Mouse (Mus musculus) CD8-positive naive resting alpha-beta T cell, adult 2 months (primary cell): ENCODE measurements at regions not wholly inside any gene's neighbourhood (a gene's known extent, or its start where the extent isn't known, plus 50 kb on each side); places are given as distances from the start of the nearest gene placed in this dataset.

ENCODE experiments used
- DNase-seq, 2 experiments: peaks; one replicate each; pipeline ENCODE4 v3.0.0; 2022; ENCODE audit warnings: low read depth in 2 of 2, low spot score in 2 of 2

- DNase-seq, result peak in 1 of 2 experiments; percentile 29
Observed at GRCm38 (mm10) chr13:52083601-52084455, 237.3 kb downstream of the Gadd45g start.

DNA sequence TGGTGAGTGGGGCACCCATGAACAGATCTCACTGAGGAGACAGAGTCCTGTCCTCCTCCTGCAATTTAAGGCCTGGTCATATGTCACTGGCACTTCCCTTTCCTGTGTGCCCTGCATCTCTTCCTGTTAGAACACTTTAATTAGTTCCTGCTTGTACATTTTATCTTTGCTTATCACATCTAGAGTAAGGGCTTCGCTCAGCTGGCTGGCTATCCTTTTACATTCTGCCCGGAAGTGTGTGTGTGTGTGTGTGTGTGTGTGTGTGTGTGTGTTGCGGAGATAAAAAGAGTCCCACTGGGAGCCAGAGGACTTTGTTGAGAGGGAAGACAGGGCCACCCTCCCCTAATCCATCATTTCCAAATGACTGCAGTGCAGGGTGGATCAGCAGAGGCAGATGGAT is 238.6 kb downstream of the Gadd45g start:
- no peak for DNase-seq

GRCm38 (mm10) chr13:52088319-52088718 is 241.8 kb downstream of the Gadd45g start:
- DNase-seq, result no peak

DNA sequence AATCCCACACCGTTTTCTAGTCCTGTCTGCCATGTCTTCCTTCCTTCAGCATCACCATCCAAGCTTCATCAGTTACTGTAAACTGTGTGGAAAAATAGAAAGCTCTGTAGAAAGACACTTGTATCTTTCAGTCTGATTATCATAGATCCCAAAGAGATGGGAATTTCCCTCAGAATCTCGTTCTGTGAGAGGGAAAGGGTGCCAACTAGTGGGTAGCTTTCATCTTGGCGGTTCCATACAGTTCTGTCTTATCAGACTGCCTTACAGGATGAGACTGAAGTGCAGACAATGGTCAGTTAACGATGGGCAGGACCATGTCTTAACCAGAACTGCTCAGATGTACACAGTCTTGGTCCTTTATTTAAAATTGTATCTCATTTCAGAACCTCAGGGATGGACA is 243.9 kb downstream of the Gadd45g start:
- DNase-seq, result no peak

- no peak for DNase-seq
Observed at GRCm38 (mm10) chr13:52094785-52095184, 248.3 kb downstream of the Gadd45g start.

DNA sequence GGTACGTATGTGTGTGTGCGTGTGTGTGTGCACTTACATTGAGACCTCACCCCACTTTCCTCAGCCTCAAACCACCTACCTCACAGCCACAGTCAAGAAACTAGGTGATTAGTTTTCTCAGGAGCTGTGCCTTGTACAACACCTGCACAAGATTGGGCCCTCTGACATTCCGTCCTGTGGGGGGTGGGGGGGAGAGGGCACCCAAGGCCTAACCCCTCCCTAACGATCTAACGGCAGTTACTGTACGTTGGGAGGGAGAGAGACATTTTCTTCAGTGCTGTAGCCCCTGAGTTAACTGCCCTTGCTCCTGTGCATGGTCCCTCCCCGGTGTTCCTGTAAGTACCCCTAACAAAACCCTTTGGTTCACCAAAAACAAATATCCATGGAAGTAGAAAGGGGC is 250.0 kb downstream of the Gadd45g start:
- no peak for DNase-seq

GRCm38 (mm10) chr13:52105989-52106642 is 259.6 kb downstream of the Gadd45g start:
- no peak for DNase-seq

- no peak for DNase-seq
Observed at GRCm38 (mm10) chr13:52108349-52108921, 262.0 kb downstream of the Gadd45g start.

DNA sequence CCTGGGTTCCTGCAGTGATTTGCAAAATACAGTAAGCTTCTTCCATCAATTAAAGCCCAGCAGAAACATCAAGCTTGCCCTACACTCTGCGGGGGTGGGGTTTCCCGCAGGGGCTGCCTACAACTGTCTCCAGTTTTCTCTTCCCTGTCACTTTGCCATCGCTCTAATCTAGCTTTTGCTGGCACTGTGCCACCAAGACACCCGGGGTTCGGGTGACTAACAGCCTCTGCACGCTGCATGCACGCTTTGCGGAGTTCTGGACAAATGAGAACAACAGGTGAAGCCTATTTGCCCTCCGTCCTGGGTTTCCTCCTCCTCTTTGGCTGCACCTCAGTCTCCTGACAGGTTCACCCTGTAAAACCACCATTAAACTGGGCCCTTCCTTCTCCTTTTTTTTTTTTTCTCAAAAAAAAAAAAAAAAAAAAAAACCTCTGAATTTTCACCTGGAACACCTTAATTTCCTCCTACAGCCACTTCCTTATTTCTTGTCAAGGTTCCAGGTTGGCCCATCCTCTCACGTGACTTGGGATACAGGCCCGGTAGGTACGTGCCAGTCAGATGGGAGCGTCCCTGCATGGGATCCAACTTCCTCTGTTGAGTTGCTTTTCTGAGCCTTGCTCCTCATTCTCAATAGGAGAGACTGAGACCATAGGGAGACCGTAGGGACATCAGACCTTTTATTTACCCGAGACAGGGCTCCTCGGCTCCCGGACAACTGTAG is 262.7 kb downstream of the Gadd45g start:
- DNase-seq, result no peak

GRCm38 (mm10) chr13:52110750-52111149 is 264.3 kb downstream of the Gadd45g start:
- no peak for DNase-seq

- DNase-seq, result no peak
Observed at GRCm38 (mm10) chr13:52113549-52113948, 267.1 kb downstream of the Gadd45g start.

- no peak for DNase-seq
Observed at GRCm38 (mm10) chr13:52114431-52114830, 268.0 kb downstream of the Gadd45g start.

GRCm38 (mm10) chr13:52114962-52115361 is 268.5 kb downstream of the Gadd45g start:
- DNase-seq, result no peak

GRCm38 (mm10) chr13:52116241-52116640 is 269.8 kb downstream of the Gadd45g start:
- DNase-seq, result no peak

- no peak for DNase-seq
Observed at GRCm38 (mm10) chr13:52116756-52117155, 270.3 kb downstream of the Gadd45g start.

DNA sequence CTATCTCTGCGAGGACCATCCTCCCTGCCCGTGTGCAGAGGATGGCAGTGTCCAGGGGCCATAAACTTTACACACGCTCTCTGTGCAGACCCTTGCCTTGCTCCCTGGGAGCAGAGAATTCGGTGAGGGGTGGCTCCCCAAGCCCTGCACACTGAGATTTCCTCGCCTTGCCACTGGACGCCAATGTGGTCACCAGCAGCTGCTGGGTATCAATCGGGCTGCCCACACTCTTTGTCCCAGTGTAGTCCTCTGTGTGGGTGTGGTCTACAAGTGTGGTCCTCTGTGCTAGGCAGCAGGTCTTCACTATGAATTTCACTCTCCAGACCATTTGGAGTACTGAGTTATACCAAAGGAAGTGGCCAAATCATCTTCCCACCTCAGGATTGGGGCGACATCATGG is 274.3 kb downstream of the Gadd45g start:
- no peak for DNase-seq

DNA sequence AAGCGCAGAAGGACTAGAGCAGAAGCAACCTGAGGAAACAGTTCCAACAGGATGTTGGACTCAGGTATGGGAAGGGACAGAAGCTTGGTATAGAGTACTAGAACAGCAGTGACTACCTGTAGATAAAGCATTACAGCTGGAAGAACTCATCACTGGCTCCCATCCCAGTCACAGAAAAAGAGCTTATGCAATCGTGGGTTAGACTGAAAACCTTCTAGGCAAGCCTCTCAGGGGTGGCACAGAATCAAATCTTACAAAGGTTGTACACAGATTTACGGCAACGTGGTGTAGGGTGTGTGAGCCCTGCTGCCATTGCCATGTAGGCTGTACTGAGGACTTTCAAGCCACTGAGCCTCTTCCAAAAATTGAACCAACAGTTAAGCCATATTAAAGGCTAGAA is 278.6 kb downstream of the Gadd45g start:
- no peak for DNase-seq

DNA sequence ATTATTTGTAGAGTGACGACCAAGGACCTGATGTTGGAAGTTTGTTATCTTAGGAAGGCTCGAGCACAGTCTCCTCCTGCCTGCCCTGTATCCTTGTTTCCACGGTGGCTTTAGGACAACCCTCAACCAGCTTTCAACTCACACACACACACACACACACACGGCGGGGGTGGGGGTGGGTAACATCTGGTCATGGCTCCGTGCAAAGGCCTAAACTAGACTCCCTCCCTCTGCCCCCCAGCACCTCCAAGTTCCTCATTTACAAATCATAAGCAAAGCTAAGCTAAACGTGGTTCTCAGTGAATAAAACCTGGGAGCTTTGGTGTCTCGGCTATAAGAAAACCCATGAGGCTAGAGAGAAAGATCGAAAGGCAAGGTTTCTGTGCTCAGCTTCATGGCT is 281.3 kb downstream of the Gadd45g start:
- DNase-seq, result no peak

DNA sequence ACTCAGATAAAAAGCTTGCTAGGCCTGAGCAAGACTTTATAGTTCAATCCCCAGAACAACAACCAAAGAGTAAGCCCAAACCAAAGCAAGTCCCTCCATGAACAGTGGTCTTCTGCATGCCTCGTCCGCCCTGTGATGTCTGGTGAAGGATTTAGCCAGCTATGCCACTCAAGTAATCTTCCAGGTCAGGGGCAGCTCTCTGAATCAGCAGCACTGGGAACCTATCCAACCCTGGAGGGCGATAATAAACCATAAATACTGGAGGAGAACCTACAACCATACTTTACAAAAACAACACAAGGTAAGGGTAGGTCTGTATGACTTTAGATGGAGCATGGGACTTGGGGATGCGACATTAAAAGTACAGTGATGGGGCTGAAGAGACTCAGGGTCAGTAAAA is 283.0 kb downstream of the Gadd45g start:
- DNase-seq, result no peak

DNA sequence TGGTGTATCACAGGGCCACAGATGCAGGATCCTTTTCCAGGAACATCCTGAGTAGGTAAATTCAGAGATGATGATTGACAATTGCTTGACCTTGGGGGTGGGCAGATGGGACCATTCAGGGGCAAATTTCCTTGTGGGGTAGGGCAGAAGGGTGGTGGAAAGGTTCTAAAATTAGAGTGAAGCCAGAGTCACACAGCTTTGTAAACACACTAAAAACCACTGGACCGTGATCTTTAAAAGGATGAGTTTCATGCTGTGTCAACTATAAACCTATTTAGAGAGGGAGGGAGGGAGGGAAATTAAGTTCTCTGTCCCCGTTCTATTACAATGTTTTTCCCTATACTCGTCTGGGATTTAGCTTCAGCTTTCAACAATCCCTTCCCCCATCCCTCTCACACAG is 286.7 kb downstream of the Gadd45g start:
- DNase-seq, result no peak

DNA sequence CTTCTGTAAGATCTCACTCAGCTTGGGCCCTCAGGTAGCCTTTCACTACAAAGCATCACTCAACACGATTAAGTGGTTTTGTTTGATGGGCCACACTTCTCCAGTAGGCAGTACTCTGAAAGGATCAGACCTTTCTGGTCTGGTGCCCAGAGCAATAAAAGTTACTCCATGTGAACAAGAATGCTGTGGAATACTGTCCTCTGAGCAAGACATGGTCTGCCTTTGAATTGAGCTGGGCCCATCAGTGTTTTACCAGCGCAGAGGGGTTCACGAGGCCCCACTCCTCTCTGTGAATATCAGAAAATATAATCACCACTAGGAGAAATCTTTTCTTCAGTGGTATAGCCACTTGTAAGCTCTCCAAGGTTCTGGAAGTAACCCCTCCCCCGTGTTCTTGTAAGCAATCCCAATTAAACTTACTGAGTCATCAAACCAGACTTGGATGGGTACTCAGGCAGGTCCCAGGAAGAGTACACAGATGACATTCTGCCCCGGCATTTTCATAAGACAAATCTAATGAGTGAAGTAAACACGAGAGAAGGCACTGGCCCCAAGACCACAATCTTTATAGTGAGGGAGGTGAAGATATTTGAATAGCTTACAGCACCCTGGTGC is 292.0 kb downstream of the Gadd45g start:
- DNase-seq, result no peak
